Mouse (Mus musculus) adrenal gland, postnatal 14 days (tissue): ENCODE measurements around the gene Flt4. TPM values are rescaled to one million over a fixed set of nuclear protein-coding genes. Genes with fewer than 3 reads are reported as not detected.

Source experiments
- DNase-seq: peaks from one replicate; pipeline ENCODE4 v3.0.0; 2021; ENCODE audit warnings: mixed read lengths
- total RNA-seq: library from RNA; stranded (reverse); gene quantifications from 2 replicates; pipeline ENCODE4 v1.2.3, GENCODE M21; 2021

The Flt4 gene
- total RNA-seq, 1 experiment from 2014 or later: 17.5 TPM

GRCm38 (mm10) chr11:49697779-49698178, 88.7 kb downstream of the Flt4 start:
- no peak for DNase-seq

DNA sequence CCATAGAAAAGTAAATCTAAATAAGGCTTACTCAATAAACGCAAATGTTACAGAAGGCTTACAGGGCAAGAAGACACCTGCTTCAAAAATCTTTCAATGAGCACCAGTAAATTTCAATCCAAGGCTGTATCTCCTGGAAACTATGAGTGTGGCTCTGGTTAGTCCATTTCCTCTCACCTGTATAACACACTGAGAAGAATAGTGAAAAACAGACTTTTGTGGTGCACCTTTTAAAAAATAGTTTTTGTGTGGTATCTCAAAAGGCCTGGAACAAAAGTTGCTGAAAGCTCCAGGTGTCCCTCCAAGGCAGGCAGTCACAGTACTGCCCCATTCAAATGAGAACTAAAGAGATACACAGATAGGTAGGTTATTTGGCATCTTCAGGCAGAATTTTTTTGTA, 90.0 kb downstream of the Flt4 start:
- no peak for DNase-seq

GRCm38 (mm10) chr11:49702014-49702413, 93.0 kb downstream of the Flt4 start:
- no peak for DNase-seq

Other genes with a start within 250 kb of the Flt4 start
- gene Olfr1389, start 186.2 kb upstream of the Flt4 start, total RNA-seq: not detected in 2 replicates
- 0.15 and 0.19 TPM in 2 replicates for gene Olfr1388, start 172.6 kb upstream of the Flt4 start, total RNA-seq
- gene Olfr1387, start 153.9 kb upstream of the Flt4 start, total RNA-seq: not detected in 2 replicates
- not detected in 2 replicates for gene Olfr1386, start 144.2 kb upstream of the Flt4 start, total RNA-seq
- not detected in 2 replicates for gene Olfr1385, start 120.2 kb upstream of the Flt4 start, total RNA-seq
- not detected in 2 replicates for gene Olfr1384, start 102.5 kb upstream of the Flt4 start, total RNA-seq
- gene Olfr1383, start 89.6 kb upstream of the Flt4 start, total RNA-seq: 0.53 and 0.93 TPM in 2 replicates
- not detected in 2 replicates for gene Olfr1382, start 81.0 kb upstream of the Flt4 start, total RNA-seq
- not detected in 2 replicates for gene Olfr1381, start 65.8 kb upstream of the Flt4 start, total RNA-seq
- gene Olfr1380, start 52.4 kb upstream of the Flt4 start, total RNA-seq: not detected in 2 replicates
- not detected in 2 replicates for gene Scgb3a1, start 54.3 kb downstream of the Flt4 start, total RNA-seq
- 54.5 and 54.9 TPM in 2 replicates for gene Cnot6, start 103.5 kb downstream of the Flt4 start, total RNA-seq
- 5.6 and 6.0 TPM in 2 replicates for gene Gfpt2, start 184.9 kb downstream of the Flt4 start, total RNA-seq
- gene Mapk9, start 237.5 kb downstream of the Flt4 start, total RNA-seq: 59.6 and 61.1 TPM in 2 replicates